Mouse (Mus musculus): ENCODE measurements around the gene Cp. TPM values are rescaled to one million over a fixed set of nuclear protein-coding genes. Genes with fewer than 3 reads are reported as not detected.

Cp gene
- polyA plus RNA-seq, 1 experiment: 2.5 TPM

DNA sequence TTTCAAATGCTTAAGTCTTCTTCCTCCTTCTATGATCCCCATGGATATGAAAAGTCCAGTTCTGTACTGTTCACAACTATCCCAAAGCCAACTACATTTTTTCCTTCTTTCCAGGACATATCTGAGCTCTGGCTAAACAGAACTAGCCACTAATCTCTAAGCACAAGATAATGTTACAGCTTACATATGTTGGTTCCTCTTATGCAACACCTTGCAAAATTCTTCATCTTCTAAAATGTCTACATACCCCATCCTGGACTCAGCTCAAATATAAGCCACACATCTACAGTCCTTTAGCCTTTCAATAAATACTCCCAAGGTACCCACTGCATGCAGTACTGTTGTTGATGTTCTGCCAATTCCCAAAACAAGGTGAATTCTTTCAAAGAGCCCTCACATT is 69.6 kb downstream of the Cp start:
- Histone ChIP-seq H3K36me3 (ENCODE audit: control insufficient read depth, insufficient read depth, low read length) (no peaks in the 10 kb centered on the region), H3K4me1 (ENCODE audit: control insufficient read depth, insufficient read depth, low read length) (no peaks in the 10 kb centered on the region), H3K27me3 (ENCODE audit: control insufficient read depth, insufficient read depth, low read length) (no peaks in the 10 kb centered on the region), H3K4me3 (ENCODE audit: control insufficient read depth, low read depth, low read length) (no peak overlapping the region), H3K27ac (ENCODE audit: control insufficient read depth, insufficient read depth, low read depth, low read length) (no peak overlapping the region)
- TF ChIP-seq CTCF (IDR thresholded peaks at IDR 0.05; ENCODE audit: control insufficient read depth, insufficient read depth, insufficient replicate concordance, low read depth, low read length): no peak
- no peak for TF ChIP-seq POLR2A (IDR thresholded peaks at IDR 0.05; ENCODE audit: control insufficient read depth, low read depth, low read length)

DNA sequence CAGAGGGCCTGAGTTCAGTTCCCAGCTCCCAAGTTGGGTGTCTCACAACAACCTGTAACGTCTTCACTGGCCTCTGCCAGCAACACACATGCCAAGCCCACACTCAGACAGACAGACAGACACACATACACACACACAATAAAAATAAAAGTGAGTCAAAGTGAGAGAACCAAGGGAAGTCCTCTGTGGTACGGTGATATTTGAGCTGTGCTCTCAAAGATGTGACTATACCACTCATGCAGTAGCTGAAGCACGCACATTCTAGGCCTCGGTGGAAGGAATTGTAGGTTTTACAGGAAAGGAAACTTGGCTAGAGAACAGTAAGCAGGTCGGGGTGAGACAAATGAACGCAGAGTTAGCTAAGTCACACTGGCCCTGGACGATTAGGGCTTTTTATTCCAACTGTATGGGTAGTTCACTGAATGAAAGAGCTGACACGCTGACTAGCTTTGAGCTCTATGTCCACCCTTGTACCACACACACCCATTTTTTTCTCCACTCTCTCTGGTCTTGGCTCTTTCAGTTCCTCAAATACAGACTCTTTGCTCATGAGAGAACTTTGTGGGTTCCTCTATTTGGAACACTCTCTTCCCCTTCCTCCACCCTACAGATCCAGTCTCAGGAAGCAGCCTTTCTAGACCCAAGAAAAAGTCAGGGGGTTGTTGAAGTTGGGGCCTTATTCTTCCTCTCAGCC is 70.3 kb downstream of the Cp start:
- H3K27me3 ChIP-seq (ENCODE audit: control insufficient read depth, insufficient read depth, low read length): no peaks in the 10 kb centered on the region
- TF ChIP-seq CTCF (IDR thresholded peaks at IDR 0.05; ENCODE audit: control insufficient read depth, insufficient read depth, insufficient replicate concordance, low read depth, low read length) (no peak), POLR2A (IDR thresholded peaks at IDR 0.05; ENCODE audit: control insufficient read depth, low read depth, low read length) (no peak)
- H3K4me1 ChIP-seq (ENCODE audit: control insufficient read depth, insufficient read depth, low read length): no peaks in the 10 kb centered on the region
- H3K36me3 ChIP-seq (ENCODE audit: control insufficient read depth, insufficient read depth, low read length): no peaks in the 10 kb centered on the region
- H3K4me3 ChIP-seq (ENCODE audit: control insufficient read depth, low read depth, low read length): no peak overlapping the region
- H3K27ac ChIP-seq (ENCODE audit: control insufficient read depth, insufficient read depth, low read depth, low read length): no peak overlapping the region

DNA sequence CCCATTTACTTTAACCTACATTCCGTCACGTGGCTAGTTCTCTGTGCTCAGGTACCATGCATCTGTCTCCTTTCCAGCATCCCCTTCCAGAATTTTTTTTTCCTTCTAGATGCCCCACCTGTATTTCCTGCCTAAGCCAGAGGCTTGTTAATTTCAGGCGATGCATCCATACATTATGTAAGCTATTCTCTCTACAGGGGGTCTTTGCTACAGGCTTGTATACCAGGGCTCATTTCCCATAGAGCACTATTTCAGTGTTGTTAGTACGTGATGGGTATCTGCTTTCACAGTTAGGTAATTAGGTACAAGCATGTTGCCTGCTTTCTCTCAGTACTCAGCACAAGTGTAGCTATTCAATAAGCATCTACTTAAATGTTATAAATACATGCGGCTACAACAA is 70.9 kb downstream of the Cp start:
- no peak overlapping the region for H3K27ac ChIP-seq (ENCODE audit: control insufficient read depth, insufficient read depth, low read depth, low read length)
- H3K4me1 ChIP-seq (ENCODE audit: control insufficient read depth, insufficient read depth, low read length): no peaks in the 10 kb centered on the region

DNA sequence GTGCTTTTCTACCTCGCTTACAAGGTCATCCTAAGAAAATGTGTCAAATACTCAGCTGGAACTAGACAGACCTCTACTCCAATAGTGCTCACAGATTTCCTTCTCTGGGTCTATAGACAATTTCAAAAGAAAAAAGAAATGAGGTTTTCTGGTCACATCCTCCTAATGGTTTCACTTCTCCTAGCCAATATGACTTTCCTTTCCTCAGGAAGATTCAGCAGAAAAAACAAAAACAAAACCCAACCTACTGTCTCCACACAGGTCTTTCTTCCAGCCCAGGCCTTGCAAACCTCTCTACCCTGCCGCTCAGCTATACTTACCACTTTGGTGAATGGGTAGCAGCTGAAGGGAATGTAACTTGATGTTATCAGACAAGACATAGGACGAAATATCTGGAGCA is 71.8 kb downstream of the Cp start:
- no peak for TF ChIP-seq CTCF (IDR thresholded peaks at IDR 0.05; ENCODE audit: control insufficient read depth, insufficient read depth, insufficient replicate concordance, low read depth, low read length)
- Histone ChIP-seq H3K36me3 (ENCODE audit: control insufficient read depth, insufficient read depth, low read length) (no peaks in the 10 kb centered on the region), H3K27me3 (ENCODE audit: control insufficient read depth, insufficient read depth, low read length) (no peaks in the 10 kb centered on the region), H3K27ac (ENCODE audit: control insufficient read depth, insufficient read depth, low read depth, low read length) (no peak overlapping the region), H3K4me1 (ENCODE audit: control insufficient read depth, insufficient read depth, low read length) (no peaks in the 10 kb centered on the region), H3K4me3 (ENCODE audit: control insufficient read depth, low read depth, low read length) (no peak overlapping the region)

More for the DNA sequence above, 70.9 kb downstream of the Cp start:
- no peak overlapping the region for H3K4me3 ChIP-seq (ENCODE audit: control insufficient read depth, low read depth, low read length)
- H3K36me3 ChIP-seq (ENCODE audit: control insufficient read depth, insufficient read depth, low read length): no peaks in the 10 kb centered on the region
- no peak for TF ChIP-seq CTCF (IDR thresholded peaks at IDR 0.05; ENCODE audit: control insufficient read depth, insufficient read depth, insufficient replicate concordance, low read depth, low read length)
- no peak for TF ChIP-seq POLR2A (IDR thresholded peaks at IDR 0.05; ENCODE audit: control insufficient read depth, low read depth, low read length)
- H3K27me3 ChIP-seq (ENCODE audit: control insufficient read depth, insufficient read depth, low read length): no peaks in the 10 kb centered on the region

DNA sequence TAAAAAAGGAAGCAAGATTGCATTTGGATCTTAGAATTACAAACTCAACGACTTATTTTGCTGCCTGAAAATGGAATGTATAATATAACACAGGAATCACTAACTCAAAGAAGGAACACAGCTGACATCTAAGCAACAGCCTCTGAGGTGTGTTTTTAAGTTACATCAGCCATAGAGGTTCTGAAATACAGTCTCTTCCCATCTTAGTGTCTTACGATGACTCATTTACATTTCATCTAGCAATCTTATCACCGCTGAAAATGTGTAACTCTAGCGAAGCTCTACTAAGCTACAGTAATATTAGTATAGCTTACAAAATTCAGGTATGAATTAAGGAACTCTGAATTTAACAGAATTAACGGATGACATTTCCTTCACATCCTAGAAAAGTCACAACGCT is 74.0 kb downstream of the Cp start:
- no peak for TF ChIP-seq CTCF (IDR thresholded peaks at IDR 0.05; ENCODE audit: control insufficient read depth, insufficient read depth, insufficient replicate concordance, low read depth, low read length)
- TF ChIP-seq POLR2A (IDR thresholded peaks at IDR 0.05; ENCODE audit: control insufficient read depth, low read depth, low read length): no peak
- no peaks in the 10 kb centered on the region for H3K27me3 ChIP-seq (ENCODE audit: control insufficient read depth, insufficient read depth, low read length)
- no peaks in the 10 kb centered on the region for H3K36me3 ChIP-seq (ENCODE audit: control insufficient read depth, insufficient read depth, low read length)
- H3K27ac ChIP-seq (ENCODE audit: control insufficient read depth, insufficient read depth, low read depth, low read length): no peak overlapping the region
- H3K4me1 ChIP-seq (ENCODE audit: control insufficient read depth, insufficient read depth, low read length): no peaks in the 10 kb centered on the region
- H3K4me3 ChIP-seq (ENCODE audit: control insufficient read depth, low read depth, low read length): no peak overlapping the region

DNA sequence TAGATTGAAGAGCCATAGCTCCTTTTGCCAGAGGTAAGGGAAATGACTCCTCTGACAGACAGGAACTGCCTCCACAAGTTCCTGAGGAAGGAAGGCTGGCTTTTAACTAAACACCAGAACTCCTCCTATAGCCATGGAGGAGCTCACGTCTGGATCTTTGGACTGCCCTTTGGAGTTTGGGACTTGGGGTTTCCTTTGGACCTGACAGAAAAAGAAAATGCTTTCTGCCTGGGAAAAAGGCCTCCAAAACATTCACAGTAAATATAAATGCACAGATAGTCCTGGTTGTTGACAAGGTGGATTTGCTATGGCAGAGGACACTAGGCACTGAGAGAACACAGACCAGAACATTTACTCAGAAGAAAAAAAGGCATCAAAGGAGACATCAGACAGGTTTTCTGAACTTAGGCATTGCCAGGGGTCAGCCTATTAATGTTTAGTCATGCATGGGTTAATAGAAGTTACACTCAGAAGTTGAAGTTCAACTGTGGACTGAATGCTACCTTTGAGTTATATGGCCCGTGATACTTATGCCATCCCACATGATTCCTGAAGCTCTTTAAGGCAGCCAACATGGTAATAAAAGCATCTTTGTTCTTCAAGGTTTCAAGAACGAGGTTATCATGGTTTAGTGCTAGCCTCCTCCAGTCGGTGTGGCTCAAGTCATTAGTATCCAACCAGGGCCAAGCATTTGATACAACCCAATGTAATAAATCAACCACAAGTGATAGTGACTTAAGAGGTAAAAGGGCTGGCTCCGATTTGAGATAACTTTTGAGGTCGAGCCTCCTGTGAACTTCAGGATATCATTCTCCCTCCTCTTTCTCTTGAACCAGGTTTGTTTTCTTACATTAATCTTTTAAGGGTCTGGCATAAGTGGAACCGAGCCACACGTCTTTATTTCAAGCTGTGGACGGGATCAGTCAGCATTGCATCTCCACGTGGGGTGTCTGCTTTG is 77.2 kb downstream of the Cp start:
- no peaks in the 10 kb centered on the region for H3K36me3 ChIP-seq (ENCODE audit: control insufficient read depth, insufficient read depth, low read length)
- no peaks in the 10 kb centered on the region for H3K4me1 ChIP-seq (ENCODE audit: control insufficient read depth, insufficient read depth, low read length)
- H3K27me3 ChIP-seq (ENCODE audit: control insufficient read depth, insufficient read depth, low read length): no peaks in the 10 kb centered on the region
- peak overlapping the region; percentile 97 for H3K4me3 ChIP-seq (ENCODE audit: control insufficient read depth, low read depth, low read length)
- peak overlapping the region; percentile 17 for H3K27ac ChIP-seq (ENCODE audit: control insufficient read depth, insufficient read depth, low read depth, low read length)
- TF ChIP-seq POLR2A (IDR thresholded peaks at IDR 0.05; ENCODE audit: control insufficient read depth, low read depth, low read length) (no peak), CTCF (IDR thresholded peaks at IDR 0.05; ENCODE audit: control insufficient read depth, insufficient read depth, insufficient replicate concordance, low read depth, low read length) (no peak)

DNA sequence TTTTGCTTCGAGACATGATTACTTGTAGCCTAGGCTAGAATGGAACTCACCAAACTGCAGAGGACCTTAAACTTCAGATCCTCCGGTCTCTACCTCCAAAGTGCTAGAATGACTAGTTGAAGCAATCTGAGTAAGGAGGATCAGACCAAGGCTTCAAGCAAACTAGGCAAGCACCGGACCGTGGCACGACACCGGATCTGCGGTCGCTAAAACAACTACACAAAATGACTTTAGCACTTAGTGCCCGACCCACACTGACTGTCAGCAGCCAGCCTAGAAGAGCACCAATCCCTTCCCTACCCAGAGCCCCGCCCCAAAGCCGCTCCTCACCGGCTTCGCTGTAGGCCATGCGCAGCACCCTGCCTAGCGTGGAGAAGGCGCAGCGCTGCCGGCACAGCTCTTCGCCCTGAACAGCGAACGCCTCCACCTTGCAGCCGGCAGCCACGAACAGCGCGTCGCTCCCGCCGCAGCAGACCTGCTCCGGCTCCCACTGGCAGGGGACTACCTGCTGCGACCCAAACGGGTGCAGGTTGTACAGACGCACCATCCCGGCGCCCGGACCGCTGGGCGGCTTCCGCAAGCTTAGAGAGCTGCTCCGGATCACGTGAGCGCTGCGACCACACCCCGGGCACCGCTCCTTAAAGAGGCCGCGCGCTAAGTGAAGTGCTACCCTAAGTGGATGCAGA is 78.0 kb downstream of the Cp start, which contains the start of gene Hps3:
TSS of gene Hps3 (minus strand) at position 597 of the 686 bp plus-strand sequence.
- Histone ChIP-seq H3K27me3 (ENCODE audit: control insufficient read depth, insufficient read depth, low read length) (no peaks in the 10 kb centered on the region), H3K27ac (ENCODE audit: control insufficient read depth, insufficient read depth, low read depth, low read length) (peak within 1 kb of the TSS; percentile 68), H3K36me3 (ENCODE audit: control insufficient read depth, insufficient read depth, low read length) (no peaks in the 10 kb centered on the region), H3K4me1 (ENCODE audit: control insufficient read depth, insufficient read depth, low read length) (no peaks in the 10 kb centered on the region), H3K4me3 (ENCODE audit: control insufficient read depth, low read depth, low read length) (peak within 1 kb of the TSS; percentile 97)
- TF ChIP-seq POLR2A (IDR thresholded peaks at IDR 0.05; ENCODE audit: control insufficient read depth, low read depth, low read length) (peak; percentile 44; the same call in 1 of the 2 replicates), CTCF (IDR thresholded peaks at IDR 0.05; ENCODE audit: control insufficient read depth, insufficient read depth, insufficient replicate concordance, low read depth, low read length) (no peak)
